Mouse (Mus musculus) testis, adult 2 months (tissue): ENCODE data around the gene Atp6v0c. TPM values are rescaled to one million over a fixed set of nuclear protein-coding genes. Genes with fewer than 3 reads are reported as not detected.

Experiments
- H3K27ac ChIP-seq: fragments of 200-500 bp; 2 replicates; pipeline ENCODE4 v1.5.1; 2012; ENCODE audit warnings: low read depth, low read length; ENCODE audit not compliant: control insufficient read depth, insufficient read depth
- H3K27me3 ChIP-seq: fragments of 200-500 bp; 2 replicates; pipeline ENCODE4 v1.6.1; 2012; ENCODE audit warnings: mild to moderate bottlenecking, low read length, moderate library complexity; ENCODE audit not compliant: control insufficient read depth, insufficient read depth
- H3K36me3 ChIP-seq: fragments of 200-500 bp; 2 replicates; pipeline ENCODE4 v1.6.1; 2012; ENCODE audit warnings: mild to moderate bottlenecking, low read length; ENCODE audit not compliant: control insufficient read depth, insufficient read depth
- H3K4me1 ChIP-seq: fragments of 200-500 bp; 2 replicates; pipeline ENCODE4 v1.6.1; 2012; ENCODE audit warnings: low read length; ENCODE audit not compliant: control insufficient read depth, insufficient read depth
- H3K4me3 ChIP-seq: fragments of 200-500 bp; 2 replicates; pipeline ENCODE4 v1.5.1; 2012; ENCODE audit warnings: low read depth, mild to moderate bottlenecking, low read length, moderate library complexity, mixed read lengths; ENCODE audit not compliant: control insufficient read depth
- CTCF ChIP-seq: fragments of 200-500 bp; IDR thresholded peaks from 2 replicates; pipeline ENCODE4 v1.5.1; 2012; ENCODE audit warnings: low read depth, mild to moderate bottlenecking, inconsistent platforms, low read length, moderate library complexity; ENCODE audit not compliant: control insufficient read depth, insufficient read depth, insufficient replicate concordance
- POLR2A ChIP-seq: fragments of 200-500 bp; IDR thresholded peaks from 2 replicates; pipeline ENCODE4 v1.6.1; 2012; ENCODE audit warnings: low read depth, mild to moderate bottlenecking, inconsistent platforms, low read length, moderate library complexity; ENCODE audit not compliant: control insufficient read depth
- polyA plus RNA-seq: library from polyadenylated mRNA; depleted of rRNA; stranded (reverse); fragments of >200 nt; gene quantifications from 2 replicates; pipeline ENCODE4 v1.2.3, GENCODE M21; 2012

Gene Atp6v0c
- polyA plus RNA-seq, 1 experiment = 345 TPM

GRCm38 (mm10) chr17:24209043-24209915 lies 39.8 kb upstream of the Atp6v0c start, which contains the start of gene Ntn3:
Gene Ntn3 (minus strand): TSS chr17:24209531.
- Histone ChIP-seq H3K27me3 (no peaks in the 10 kb centered on the region), H3K4me1 (peaks cover 53% of the 10 kb centered on the region), H3K4me3 (peak within 1 kb of the TSS; percentile 67), H3K36me3 (no peaks in the 10 kb centered on the region), H3K27ac (no peak within 1 kb of the TSS)
- TF ChIP-seq POLR2A (0 out of 2 replicates have a peak, but pooled peaks have one; percentile 16), CTCF (no peak)

DNA sequence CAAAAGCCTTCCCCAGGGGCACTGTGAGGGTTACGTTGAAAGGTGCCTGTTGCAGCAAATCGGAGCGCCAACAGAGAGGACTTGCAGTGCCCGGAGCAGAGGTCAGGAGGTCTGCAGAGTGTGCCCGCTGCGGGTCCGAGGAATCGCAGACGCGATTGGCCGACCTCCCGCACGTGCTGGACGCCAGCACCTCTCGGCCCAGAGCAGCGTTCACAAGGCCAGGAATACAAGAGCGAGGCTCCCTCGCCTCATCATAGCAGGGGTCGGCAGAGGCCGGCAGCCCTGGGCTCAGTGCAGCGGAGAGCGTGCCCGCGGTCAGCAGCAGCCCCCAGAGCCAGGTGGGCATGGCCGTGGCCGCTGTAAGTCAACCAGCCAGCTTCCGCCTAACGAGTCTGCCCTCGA lies 39.1 kb upstream of the Atp6v0c start:
- Histone ChIP-seq H3K36me3 (no peaks in the 10 kb centered on the region), H3K4me1 (peaks cover 53% of the 10 kb centered on the region), H3K4me3 (peak overlapping the region; percentile 67), H3K27me3 (no peaks in the 10 kb centered on the region), H3K27ac (no peak overlapping the region)
- TF ChIP-seq CTCF (no peak), POLR2A (no peak)

GRCm38 (mm10) chr17:24207768-24208640 lies 38.5 kb upstream of the Atp6v0c start:
- no peak overlapping the region for H3K27ac ChIP-seq
- H3K4me3 ChIP-seq = no peak overlapping the region; the same call in 1 of the 2 replicates
- no peaks in the 10 kb centered on the region for H3K36me3 ChIP-seq
- TF ChIP-seq CTCF = no peak
- TF ChIP-seq POLR2A = no peak
- H3K4me1 ChIP-seq = peaks cover 53% of the 10 kb centered on the region
- H3K27me3 ChIP-seq = no peaks in the 10 kb centered on the region

DNA sequence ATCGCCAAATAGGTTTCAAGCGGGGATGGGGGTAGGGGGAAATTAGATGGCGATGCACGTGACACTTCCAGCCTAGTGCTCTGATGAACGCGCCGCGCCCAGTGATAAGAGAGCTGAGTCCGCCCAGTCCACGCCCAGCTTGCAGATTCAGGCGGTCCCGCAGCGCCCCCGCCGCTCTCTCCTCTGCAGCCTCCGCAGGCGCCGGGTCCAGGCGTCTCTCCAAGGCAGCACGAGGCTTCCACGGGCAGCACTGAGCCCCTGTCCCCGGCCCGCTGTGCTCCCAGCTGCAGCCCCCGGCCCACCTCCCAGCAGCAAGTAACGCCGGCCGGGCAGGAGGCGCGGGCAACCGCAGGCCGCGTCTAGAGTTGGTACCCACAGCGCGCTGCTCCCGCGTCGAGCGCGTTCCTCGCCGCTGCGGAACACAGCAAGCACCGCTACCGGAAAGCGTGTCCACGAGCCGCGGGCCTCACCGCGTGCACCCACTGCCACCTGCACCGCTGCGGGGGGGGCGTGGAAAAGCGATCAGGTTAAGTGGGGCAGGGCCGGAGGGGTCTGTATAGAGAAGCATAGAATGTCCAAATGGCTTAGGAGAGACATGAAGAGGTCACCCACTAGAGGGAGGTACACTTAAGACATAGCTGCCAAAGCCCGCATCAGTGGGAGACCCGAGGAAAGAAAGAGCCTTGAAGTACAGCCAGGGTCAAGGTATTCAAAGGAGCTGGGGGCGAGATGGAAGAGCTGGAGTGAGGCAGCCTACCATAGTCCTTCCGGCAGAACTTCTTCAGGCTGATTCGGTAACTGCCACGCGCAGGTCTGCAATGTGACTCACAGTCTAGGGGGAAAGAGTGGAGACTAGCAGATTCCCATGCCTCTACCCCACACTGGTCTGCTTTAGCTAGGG lies 37.2 kb upstream of the Atp6v0c start:
- H3K4me1 ChIP-seq = peaks cover 47% of the 10 kb centered on the region
- peak overlapping the region; percentile 84 for H3K4me3 ChIP-seq
- H3K36me3 ChIP-seq = no peaks in the 10 kb centered on the region
- H3K27ac ChIP-seq = no peak overlapping the region
- H3K27me3 ChIP-seq = no peaks in the 10 kb centered on the region
- TF ChIP-seq POLR2A (no peak), CTCF (no peak)

DNA sequence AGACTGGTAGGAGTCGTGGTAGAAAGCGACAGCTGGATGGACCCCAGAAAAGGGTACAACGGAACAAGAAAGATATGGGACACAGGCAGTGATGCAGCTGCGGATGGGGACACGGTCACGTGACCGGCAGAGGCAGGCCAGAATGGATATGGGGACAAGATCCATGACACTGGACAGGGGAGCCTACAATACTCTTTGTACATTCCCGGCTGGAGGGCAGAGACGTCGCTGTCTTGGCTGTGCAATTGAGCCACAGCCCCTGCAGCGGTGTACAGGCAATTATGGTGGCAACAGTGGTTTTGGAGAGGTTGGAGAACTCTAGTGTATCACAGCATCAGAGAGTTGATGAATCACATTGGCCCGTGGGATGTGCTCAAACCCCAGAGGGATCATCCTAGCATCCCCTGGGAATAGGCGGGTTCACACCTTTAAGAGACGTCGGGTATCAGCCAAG lies 36.4 kb upstream of the Atp6v0c start:
- TF ChIP-seq POLR2A (no peak), CTCF (no peak)
- Histone ChIP-seq H3K27me3 (no peaks in the 10 kb centered on the region), H3K4me3 (peak overlapping the region; percentile 84), H3K27ac (peak overlapping the region; percentile 10; the same call in 1 of the 2 replicates), H3K36me3 (no peaks in the 10 kb centered on the region), H3K4me1 (peaks cover 47% of the 10 kb centered on the region)

DNA sequence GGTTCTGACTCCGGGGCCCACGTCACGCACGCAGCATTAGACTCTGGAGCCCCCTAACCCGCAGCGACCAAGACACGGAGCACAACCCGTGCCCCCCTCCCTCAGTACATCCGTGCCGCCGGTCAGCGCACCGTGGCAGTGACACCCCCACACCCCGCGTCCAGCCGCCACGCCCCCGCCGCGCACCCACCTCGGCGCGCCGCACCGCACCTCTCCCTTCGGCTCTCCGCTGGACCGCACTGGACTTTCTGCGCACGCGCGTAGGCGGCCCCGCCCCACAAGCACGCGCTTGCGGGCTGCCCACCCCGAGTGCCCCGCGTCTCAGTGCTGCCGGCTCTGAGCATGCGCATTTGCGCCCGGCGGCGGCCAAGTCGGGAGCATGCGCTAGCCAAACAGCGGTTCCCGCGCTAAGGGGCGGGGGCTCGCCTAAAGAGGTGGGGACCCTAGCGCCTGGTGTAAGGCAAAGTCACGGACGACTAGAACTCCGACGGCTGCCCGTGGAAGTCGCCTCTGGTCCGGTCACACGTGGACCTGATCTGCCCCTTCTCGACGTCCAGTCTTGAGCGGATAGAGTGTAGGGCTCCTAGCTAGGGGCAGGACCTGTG lies 35.9 kb upstream of the Atp6v0c start, which contains the start of gene Tbc1d24:
Gene Tbc1d24 (minus strand): TSS at position 279 of the 605 bp plus-strand sequence.
- Histone ChIP-seq H3K27me3 (no peaks in the 10 kb centered on the region), H3K4me1 (peaks cover 47% of the 10 kb centered on the region), H3K36me3 (no peaks in the 10 kb centered on the region), H3K27ac (peak within 1 kb of the TSS; percentile 15; the same call in 1 of the 2 replicates), H3K4me3 (peak within 1 kb of the TSS; percentile 84)
- TF ChIP-seq POLR2A (no peak; the same call in none of the 2 replicates), CTCF (no peak)
